Mouse (Mus musculus): ENCODE measurements around the gene B3galt1.

DNA sequence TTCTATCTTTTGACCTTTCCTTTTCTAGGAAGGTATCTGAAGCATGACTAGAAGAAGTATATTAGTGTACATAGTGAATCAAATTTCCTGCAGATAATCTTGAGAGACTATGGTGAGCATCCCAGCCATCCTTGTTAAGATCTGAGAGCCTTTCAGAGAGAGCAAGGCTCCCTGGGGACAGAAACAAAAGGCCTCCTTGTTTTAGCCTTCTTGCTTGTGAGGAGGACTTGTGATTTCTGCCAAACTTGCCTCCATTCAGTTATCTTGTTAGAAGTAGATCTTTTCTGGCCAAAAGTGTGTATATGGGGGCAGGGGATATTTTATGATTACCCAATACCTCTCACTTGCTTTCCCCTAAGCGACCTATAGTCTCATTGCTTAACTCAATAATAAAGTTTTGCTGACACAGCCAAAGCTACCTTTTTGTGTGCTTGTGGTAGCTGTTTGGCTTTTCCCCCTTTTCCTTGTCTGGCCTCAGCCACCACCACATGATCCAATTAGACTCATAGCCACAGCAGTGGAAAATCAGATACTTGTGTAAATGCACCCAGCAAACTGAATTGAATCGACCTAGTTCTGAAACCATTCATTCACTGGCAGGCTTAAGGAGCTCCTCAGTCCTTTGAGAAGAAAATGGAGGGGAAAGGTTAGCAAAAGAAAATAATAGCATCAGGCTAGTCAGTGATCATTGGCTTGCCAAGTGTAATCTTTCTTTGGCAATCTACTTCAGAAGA, 332.5 kb downstream of the B3galt1 start:
- TF ChIP-seq EP300 (IDR thresholded peaks at IDR 0.05; ENCODE audit: low read depth in 1 of 2, low read length in 2 of 2) (no peak), GATA1 (IDR thresholded peaks at IDR 0.05; ENCODE audit: low read depth, low read length) (no peak), USF2 (IDR thresholded peaks at IDR 0.05; ENCODE audit: borderline replicate concordance in 1 of 2, insufficient read depth in 1 of 2, low read depth in 1 of 2, low read length in 2 of 2) (no peak), MYC (IDR thresholded peaks at IDR 0.05; ENCODE audit: low read depth, low read length) (no peak), POLR2A (IDR thresholded peaks at IDR 0.05; ENCODE audit: control insufficient read depth in 1 of 2, insufficient read depth in 1 of 2, low read depth in 1 of 2, low read length in 2 of 2, poor library complexity in 1 of 2) (no peak), CHD2 (IDR thresholded peaks at IDR 0.05; ENCODE audit: low read length) (no peak)

Measured in MEL (cell line).